In the genomic region with DNA sequence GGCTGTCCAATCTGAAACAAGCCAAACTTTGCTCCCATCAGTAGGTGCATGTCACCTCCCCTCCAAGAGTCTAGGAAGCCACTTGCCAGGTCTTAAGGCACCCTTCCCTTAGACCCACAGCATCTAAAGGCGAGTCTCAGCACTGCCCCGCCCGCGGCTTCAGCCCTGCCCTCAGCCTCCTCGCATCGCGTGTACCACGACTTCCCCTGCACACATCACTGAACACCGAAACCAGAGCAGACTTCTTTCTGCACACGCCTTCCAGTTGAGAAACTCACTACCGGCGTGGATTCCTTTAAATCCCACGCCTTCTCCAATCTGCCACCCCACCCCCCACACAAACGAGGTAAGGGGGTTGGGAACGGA, we compare ENCODE assay signal across 8 mouse cellular contexts.
A peak's percentile ranks its signal among the peaks of the same experiment; 100 is the strongest.
DNase-seq lines count a peak whose midpoint lies in the region; ATAC-seq and TF ChIP-seq lines count a peak whose summit lies in the region.

No protein-coding gene starts in this region.

- WGBS in kidney, postnatal 0 days: under 1% methylated on average over 15 of the region's 15 CpGs
- WGBS in forebrain, embryonic 16.5 days: 0% methylated on average over 15 of the region's 15 CpGs
- 3% methylated on average over 15 of the region's 15 CpGs for WGBS in liver, embryonic 13.5 days (ENCODE audit: insufficient replicate concordance)
- WGBS in stomach, embryonic 16.5 days: 1% methylated on average over 15 of the region's 15 CpGs

- 0 out of 2 replicates have a peak overlapping the region, but pooled peaks have one; percentile 27 for H3K9ac ChIP-seq in kidney, postnatal 0 days (ENCODE audit: low read depth, low read length)
- H3K9ac ChIP-seq in forebrain, embryonic 16.5 days (replicated peaks; ENCODE audit: low read depth, low read length): peak overlapping the region; percentile 78
- no peak overlapping the region for H3K9ac ChIP-seq in liver, embryonic 13.5 days
- peak overlapping the region; percentile 68 for H3K9ac ChIP-seq in stomach, embryonic 16.5 days (ENCODE audit: low read length)

- peaks cover 15% of the 10 kb centered on the region for H3K4me1 ChIP-seq in kidney, postnatal 0 days (replicated peaks; ENCODE audit: insufficient read depth, low read length)
- peaks cover 18% of the 10 kb centered on the region for H3K4me1 ChIP-seq in forebrain, embryonic 16.5 days (replicated peaks; ENCODE audit: control insufficient read depth, insufficient read depth, low read length)
- no peaks in the 10 kb centered on the region; the same call in 1 of the 2 replicates for H3K4me1 ChIP-seq in liver, embryonic 13.5 days (replicated peaks)
- H3K4me1 ChIP-seq in stomach, embryonic 16.5 days (ENCODE audit: control insufficient read depth, insufficient read depth, low read length): peaks cover 4% of the 10 kb centered on the region

- H3K27me3 ChIP-seq in kidney, postnatal 0 days (ENCODE audit: insufficient read depth, low read length): peaks cover 10% of the 10 kb centered on the region; the same call in 1 of the 2 replicates
- no peaks in the 10 kb centered on the region for H3K27me3 ChIP-seq in forebrain, embryonic 16.5 days (replicated peaks; ENCODE audit: control insufficient read depth, insufficient read depth, low read length)
- H3K27me3 ChIP-seq in liver, embryonic 13.5 days: peaks cover 42% of the 10 kb centered on the region
- H3K27me3 ChIP-seq in stomach, embryonic 16.5 days (ENCODE audit: control insufficient read depth, insufficient read depth, low read length): peaks cover 15% of the 10 kb centered on the region

- peak overlapping the region; percentile 53 for H3K4me3 ChIP-seq in kidney, postnatal 0 days (replicated peaks; ENCODE audit: low read depth, low read length)
- H3K4me3 ChIP-seq in forebrain, embryonic 16.5 days (replicated peaks; ENCODE audit: low read length): peak overlapping the region; percentile 71
- H3K4me3 ChIP-seq in liver, embryonic 13.5 days (replicated peaks): peak overlapping the region; percentile 42
- H3K4me3 ChIP-seq in stomach, embryonic 16.5 days (replicated peaks; ENCODE audit: low read length): peak overlapping the region; percentile 53

- H3K27ac ChIP-seq in kidney, postnatal 0 days: no peak overlapping the region
- H3K27ac ChIP-seq in forebrain, embryonic 16.5 days (ENCODE audit: low read length): peak overlapping the region; percentile 65
- no peak overlapping the region for H3K27ac ChIP-seq in liver, embryonic 13.5 days
- no peak overlapping the region for H3K27ac ChIP-seq in stomach, embryonic 16.5 days (ENCODE audit: low read length)

- no peaks in the 10 kb centered on the region for H3K36me3 ChIP-seq in kidney, postnatal 0 days (ENCODE audit: insufficient read depth, low read length)
- H3K36me3 ChIP-seq in forebrain, embryonic 16.5 days (ENCODE audit: control insufficient read depth, insufficient read depth): no peaks in the 10 kb centered on the region
- no peaks in the 10 kb centered on the region for H3K36me3 ChIP-seq in liver, embryonic 13.5 days
- no peaks in the 10 kb centered on the region for H3K36me3 ChIP-seq in stomach, embryonic 16.5 days (ENCODE audit: control insufficient read depth, insufficient read depth, low read length)

- ATAC-seq in kidney, postnatal 0 days (replicated peaks; ENCODE audit: low FRiP score, low read depth): peak; percentile 35
- ATAC-seq in forebrain, embryonic 16.5 days: peak; percentile 57
- no peak for ATAC-seq in liver, embryonic 13.5 days (ENCODE audit: low read depth)
- ATAC-seq in stomach, embryonic 16.5 days (ENCODE audit: insufficient read depth, low FRiP score): peak; percentile 69; the same call in 1 of the 2 replicates

- H3K9me3 ChIP-seq in kidney, postnatal 0 days (replicated peaks; ENCODE audit: low read length): no peaks in the 10 kb centered on the region
- H3K9me3 ChIP-seq in forebrain, embryonic 16.5 days (ENCODE audit: control insufficient read depth, low read length): no peaks in the 10 kb centered on the region
- no peaks in the 10 kb centered on the region for H3K9me3 ChIP-seq in liver, embryonic 13.5 days (replicated peaks)
- H3K9me3 ChIP-seq in stomach, embryonic 16.5 days (replicated peaks; ENCODE audit: control insufficient read depth, low read length): no peaks in the 10 kb centered on the region

- H3K4me2 ChIP-seq in kidney, postnatal 0 days (ENCODE audit: low read length): peak overlapping the region; percentile 97
- peak overlapping the region; percentile 91 for H3K4me2 ChIP-seq in forebrain, embryonic 16.5 days (ENCODE audit: low read length)
- H3K4me2 ChIP-seq in liver, embryonic 13.5 days: peak overlapping the region; percentile 63
- H3K4me2 ChIP-seq in stomach, embryonic 16.5 days (ENCODE audit: low read depth, low read length): peak overlapping the region; percentile 82

- no peak for DNase-seq in kidney, postnatal 0 days (ENCODE audit: low spot score)
- DNase-seq in kidney, adult 8-10 months: no peak
- peak; percentile 23 to 35 for DNase-seq in cerebellum, adult 18-20 months
- DNase-seq in liver, embryonic 13.5 days: no peak
- no peak for DNase-seq in adrenal gland, adult 18-20 months (ENCODE audit: low spot score in 2 of 2)
- DNase-seq in urinary bladder, postnatal 25 days (ENCODE audit: low spot score): no peak

- no peak for TF ChIP-seq CTCF in kidney, postnatal 0 days (IDR thresholded peaks at IDR 0.05; ENCODE audit: low read depth)

Comparison
In these comparisons a context has a peak if more than half of its experiments do, and no peak if none do; other contexts are left out.
1. DNase-seq: peak in cerebellum, adult 18-20 months (2 of 2); none in kidney, postnatal 0 days (single experiment), kidney, adult 8-10 months (0 of 2), liver, embryonic 13.5 days (single experiment), adrenal gland, adult 18-20 months (0 of 2) and urinary bladder, postnatal 25 days (single experiment).
2. Peak in every context shown above with its lines, with median percentiles within 50 percentile points of each other: H3K4me2 ChIP-seq and H3K4me3 ChIP-seq.